Comparison of ENCODE assay signal across 20 mouse cellular contexts in the genomic region with DNA sequence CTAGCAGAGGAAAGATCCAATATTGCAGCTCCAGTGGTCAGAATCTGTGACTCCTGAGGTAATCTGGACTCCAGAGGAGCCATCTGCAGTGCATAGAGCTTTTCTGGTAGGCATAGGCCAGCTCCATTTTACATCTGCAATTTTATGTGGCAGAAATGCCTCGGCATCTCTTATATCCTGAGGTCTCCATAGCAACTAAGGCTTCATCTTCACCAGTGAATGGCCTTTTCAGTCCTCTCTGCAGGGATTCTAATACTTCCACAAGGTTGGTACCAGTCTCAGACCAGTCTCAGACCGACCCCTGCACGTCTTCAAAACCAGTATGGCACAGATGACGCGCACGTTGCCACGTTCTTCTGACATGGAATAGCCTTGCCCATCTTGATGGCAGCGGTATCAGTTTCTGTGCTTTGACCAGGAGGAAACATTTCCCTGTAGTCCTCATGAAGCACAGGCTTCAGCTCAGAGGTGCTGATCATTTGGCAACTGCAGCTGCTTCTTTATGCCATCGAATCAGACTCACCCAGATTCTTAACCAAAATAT. TPM values are rescaled to one million over a fixed set of nuclear protein-coding genes. Genes with fewer than 3 reads are reported as not detected.
A peak's percentile ranks its signal among the peaks of the same experiment; 100 is the strongest.
DNase-seq lines count a peak whose midpoint lies in the region; ATAC-seq and TF ChIP-seq lines count a peak whose summit lies in the region.
"Had no signal": no experiment of that assay in that cellular context is flagged by ENCODE, and none has a peak within 500 bp of the region (broad histone marks: within the 10 kb centered on the region; RNA-seq: fewer than 3 reads in every experiment).

No protein-coding gene starts in this region.

- H3K27ac ChIP-seq in hindbrain, embryonic 10.5 days: no peak overlapping the region
- no peak overlapping the region for H3K27ac ChIP-seq in hindbrain, embryonic 14.5 days
- H3K27ac ChIP-seq in liver, postnatal 0 days (ENCODE audit: low read depth): no peak overlapping the region
- no peak overlapping the region for H3K27ac ChIP-seq in liver, embryonic 12.5 days
- H3K27ac ChIP-seq in limb, embryonic 10.5 days: no peak overlapping the region
- peak overlapping the region; percentile 71 for H3K27ac ChIP-seq in midbrain, embryonic 16.5 days (ENCODE audit: low read length)
- H3K27ac ChIP-seq: embryonic facial prominence, embryonic 10.5 days; layer of hippocampus, adult 2 months; stomach, embryonic 15.5 days had no signal

- no peaks in the 10 kb centered on the region for H3K27me3 ChIP-seq in hindbrain, embryonic 10.5 days (ENCODE audit: insufficient read depth, poor library complexity, severe bottlenecking)
- H3K27me3 ChIP-seq in hindbrain, embryonic 14.5 days (ENCODE audit: control insufficient read depth, insufficient read depth, low read length): no peaks in the 10 kb centered on the region
- H3K27me3 ChIP-seq in liver, postnatal 0 days (ENCODE audit: insufficient read depth, low read length): no peaks in the 10 kb centered on the region
- H3K27me3 ChIP-seq in liver, embryonic 12.5 days (replicated peaks): no peaks in the 10 kb centered on the region
- no peaks in the 10 kb centered on the region for H3K27me3 ChIP-seq in limb, embryonic 10.5 days (ENCODE audit: low read depth, poor library complexity, severe bottlenecking)
- no peaks in the 10 kb centered on the region for H3K27me3 ChIP-seq in midbrain, embryonic 16.5 days (ENCODE audit: control insufficient read depth, insufficient read depth, low read depth, low read length)
- H3K27me3 ChIP-seq: heart, embryonic 12.5 days; stomach, embryonic 15.5 days had no signal

- no peak for ATAC-seq in hindbrain, embryonic 14.5 days (ENCODE audit: low FRiP score)
- ATAC-seq in liver, postnatal 0 days: no peak
- ATAC-seq in liver, embryonic 12.5 days: no peak
- peak; percentile 77 for ATAC-seq in midbrain, embryonic 16.5 days
- no peak for ATAC-seq in activated CD4-positive, CD25-positive, alpha-beta regulatory T cell, adult 4 months

- TF ChIP-seq CTCF in liver, postnatal 0 days (IDR thresholded peaks at IDR 0.05; ENCODE audit: low read depth): no peak

- no peak overlapping the region for H3K4me3 ChIP-seq in hindbrain, embryonic 10.5 days
- no peak overlapping the region for H3K4me3 ChIP-seq in hindbrain, embryonic 14.5 days (replicated peaks; ENCODE audit: low read length)
- no peak overlapping the region for H3K4me3 ChIP-seq in liver, postnatal 0 days (ENCODE audit: low read depth, low read length)
- no peak overlapping the region for H3K4me3 ChIP-seq in liver, embryonic 12.5 days
- no peak overlapping the region for H3K4me3 ChIP-seq in limb, embryonic 10.5 days
- H3K4me3 ChIP-seq in midbrain, embryonic 16.5 days (ENCODE audit: low read depth, low read length): no peak overlapping the region
- H3K4me3 ChIP-seq: embryonic facial prominence, embryonic 10.5 days; heart, embryonic 12.5 days; layer of hippocampus, adult 2 months; stomach, embryonic 15.5 days had no signal

- no peak for TF ChIP-seq EP300 in liver, postnatal 0 days (IDR thresholded peaks at IDR 0.05; ENCODE audit: low read depth)

- H3K4me2 ChIP-seq in hindbrain, embryonic 14.5 days (replicated peaks): no peak overlapping the region
- no peak overlapping the region for H3K4me2 ChIP-seq in liver, postnatal 0 days (ENCODE audit: low read depth, low read length)
- H3K4me2 ChIP-seq in liver, embryonic 12.5 days: no peak overlapping the region
- H3K4me2 ChIP-seq in midbrain, embryonic 16.5 days (ENCODE audit: low read length): no peak overlapping the region
- H3K4me2 ChIP-seq: heart, embryonic 12.5 days; stomach, embryonic 15.5 days had no signal

- no peaks in the 10 kb centered on the region for H3K9me3 ChIP-seq in hindbrain, embryonic 10.5 days
- 0 out of 2 replicates have a peak, but pooled peaks cover 3% of the 10 kb centered on the region for H3K9me3 ChIP-seq in hindbrain, embryonic 14.5 days (ENCODE audit: control insufficient read depth, low read length)
- no peaks in the 10 kb centered on the region for H3K9me3 ChIP-seq in liver, postnatal 0 days (ENCODE audit: low read length)
- no peaks in the 10 kb centered on the region for H3K9me3 ChIP-seq in liver, embryonic 12.5 days (replicated peaks)
- no peaks in the 10 kb centered on the region for H3K9me3 ChIP-seq in limb, embryonic 10.5 days (replicated peaks)
- no peaks in the 10 kb centered on the region for H3K9me3 ChIP-seq in midbrain, embryonic 16.5 days (replicated peaks; ENCODE audit: control insufficient read depth, low read length, poor library complexity, severe bottlenecking)
- H3K9me3 ChIP-seq: embryonic facial prominence, embryonic 10.5 days; heart, embryonic 12.5 days; stomach, embryonic 15.5 days had no signal

- peak; percentile 2 for DNase-seq in hindbrain, embryonic 10.5 days (ENCODE audit: low spot score)
- DNase-seq in hindbrain, embryonic 14.5 days (ENCODE audit: low spot score): no peak
- peak; percentile 5 for DNase-seq in liver, postnatal 0 days
- DNase-seq in limb, embryonic 10.5 days (ENCODE audit: low spot score): peak; percentile 3
- DNase-seq in gastrocnemius, adult 8-10 months (ENCODE audit: low spot score in 2 of 2): no peak
- DNase-seq: adrenal gland, postnatal 14 days; cerebellum, adult 11 months; cerebellum, postnatal 10 days; gastrocnemius, postnatal 10 days; kidney, adult 2 months; kidney, postnatal 25 days; lung, adult 18-20 months; lung, postnatal 14 days had no signal

- H3K4me1 ChIP-seq in hindbrain, embryonic 10.5 days (replicated peaks): peaks cover 11% of the 10 kb centered on the region; the same call in 1 of the 2 replicates
- H3K4me1 ChIP-seq in hindbrain, embryonic 14.5 days (replicated peaks; ENCODE audit: control insufficient read depth, insufficient read depth, low read length): no peaks in the 10 kb centered on the region
- no peaks in the 10 kb centered on the region for H3K4me1 ChIP-seq in liver, postnatal 0 days (ENCODE audit: insufficient read depth)
- H3K4me1 ChIP-seq in liver, embryonic 12.5 days: no peaks in the 10 kb centered on the region
- no peaks in the 10 kb centered on the region for H3K4me1 ChIP-seq in limb, embryonic 10.5 days
- peaks cover 2% of the 10 kb centered on the region; the same call in 1 of the 2 replicates for H3K4me1 ChIP-seq in midbrain, embryonic 16.5 days (ENCODE audit: control insufficient read depth, insufficient read depth, low read length)
- H3K4me1 ChIP-seq: embryonic facial prominence, embryonic 10.5 days; heart, embryonic 12.5 days; stomach, embryonic 15.5 days had no signal

- no peaks in the 10 kb centered on the region for H3K36me3 ChIP-seq in hindbrain, embryonic 10.5 days
- H3K36me3 ChIP-seq in hindbrain, embryonic 14.5 days (replicated peaks; ENCODE audit: control insufficient read depth, insufficient read depth): no peaks in the 10 kb centered on the region
- H3K36me3 ChIP-seq in liver, postnatal 0 days (replicated peaks; ENCODE audit: insufficient read depth, low read length): no peaks in the 10 kb centered on the region
- no peaks in the 10 kb centered on the region for H3K36me3 ChIP-seq in liver, embryonic 12.5 days
- H3K36me3 ChIP-seq in limb, embryonic 10.5 days: no peaks in the 10 kb centered on the region
- no peaks in the 10 kb centered on the region for H3K36me3 ChIP-seq in midbrain, embryonic 16.5 days (ENCODE audit: control insufficient read depth, insufficient read depth, low read length)
- H3K36me3 ChIP-seq: embryonic facial prominence, embryonic 10.5 days; heart, embryonic 12.5 days; stomach, embryonic 15.5 days had no signal

- 76% methylated on average over 9 of the region's 9 CpGs for WGBS in hindbrain, embryonic 10.5 days
- 61% methylated on average over 9 of the region's 9 CpGs for WGBS in hindbrain, embryonic 14.5 days
- 86% methylated on average over 9 of the region's 9 CpGs for WGBS in liver, postnatal 0 days (ENCODE audit: insufficient replicate concordance)
- WGBS in liver, embryonic 12.5 days (ENCODE audit: insufficient replicate concordance): 76% methylated on average over 9 of the region's 9 CpGs
- WGBS in limb, embryonic 10.5 days: 91% methylated on average over 9 of the region's 9 CpGs
- 54% methylated on average over 9 of the region's 9 CpGs for WGBS in midbrain, embryonic 16.5 days

- no peak overlapping the region for H3K9ac ChIP-seq in hindbrain, embryonic 14.5 days
- no peak overlapping the region for H3K9ac ChIP-seq in liver, postnatal 0 days (replicated peaks)
- H3K9ac ChIP-seq in liver, embryonic 12.5 days: no peak overlapping the region
- no peak overlapping the region for H3K9ac ChIP-seq in midbrain, embryonic 16.5 days (ENCODE audit: low read depth, low read length)
- H3K9ac ChIP-seq: heart, embryonic 12.5 days; stomach, embryonic 15.5 days had no signal

RNA-seq across cellular contexts. Expression of a gene that starts 42.8 kb away (rescaled TPM):
- 8.3 and 9.1 TPM in 2 replicates for polyA plus RNA-seq in hindbrain, embryonic 10.5 days (2016; fragmentation: Nextera tagmentation; extraction: Ambion mirVana)
- 8.1 and 9.2 TPM in 2 replicates for polyA plus RNA-seq in hindbrain, embryonic 14.5 days (2014; fragmentation: Nextera tagmentation; extraction: Ambion mirVana)
- polyA plus RNA-seq in liver, postnatal 0 days (2015; fragmentation: Nextera tagmentation; extraction: Ambion mirVana): 2.4 and 2.9 TPM in 2 replicates
- polyA plus RNA-seq in liver, embryonic 12.5 days (2016; fragmentation: Nextera tagmentation; extraction: Ambion mirVana): 4.5 and 4.9 TPM in 2 replicates
- 10.0 and 12.4 TPM in 2 replicates for polyA plus RNA-seq in limb, embryonic 10.5 days (2016; fragmentation: Nextera tagmentation; extraction: Ambion mirVana)
- polyA plus RNA-seq in midbrain, embryonic 16.5 days (2015; fragmentation: Nextera tagmentation; extraction: Ambion mirVana): 17.1 and 17.2 TPM in 2 replicates
- 10 to 100 TPM; 14.0 to 19.3 (median 15.1) TPM for total RNA-seq in gastrocnemius, adult 8-10 months (2022)
- 10 to 100 TPM; 14.1 to 16.0 TPM for polyA plus RNA-seq in activated CD4-positive, CD25-positive, alpha-beta regulatory T cell, adult 4 months (2017; shearing (Covaris generic))

Comparison
In these comparisons a context has a peak if more than half of its experiments do, and no peak if none do; other contexts are left out.
1. DNase-seq: peak in hindbrain, embryonic 10.5 days (single experiment), liver, postnatal 0 days (single experiment) and limb, embryonic 10.5 days (single experiment); none in hindbrain, embryonic 14.5 days (single experiment) and gastrocnemius, adult 8-10 months (0 of 2).